Mouse (Mus musculus): Measurements from ENCODE around the gene Rcan2. TPM values are rescaled to one million over a fixed set of nuclear protein-coding genes. Genes with fewer than 3 reads are reported as not detected.

Rcan2 gene
- polyA plus RNA-seq, 1 experiment, result 96.2 TPM

DNA sequence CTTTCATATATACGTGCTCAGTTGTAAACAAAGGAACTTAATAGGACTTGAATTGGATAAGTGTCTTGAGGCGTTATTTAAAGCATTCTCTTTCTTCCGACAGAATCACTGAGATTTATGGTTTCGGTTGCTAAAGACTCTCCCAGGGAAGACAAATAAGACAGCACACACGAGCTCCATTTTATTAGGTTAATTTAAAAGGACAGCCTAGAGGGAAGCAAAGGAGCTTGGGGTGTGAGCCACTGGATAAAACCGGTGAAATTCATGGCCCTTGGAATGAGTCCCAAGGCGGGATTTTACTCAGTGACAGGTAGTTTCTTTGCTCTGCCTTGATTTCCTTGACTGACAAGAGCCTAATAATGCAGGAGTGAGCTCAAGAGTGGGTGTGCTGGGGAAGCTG is 85.1 kb downstream of the Rcan2 start:
- no peak for DNase-seq (ENCODE audit: low read depth)
- no peak for TF ChIP-seq CTCF (IDR thresholded peaks at IDR 0.05; ENCODE audit: borderline replicate concordance, extremely low read depth, insufficient read depth, insufficient read length)
- TF ChIP-seq POLR2A (IDR thresholded peaks at IDR 0.05; ENCODE audit: borderline replicate concordance, extremely low read depth, insufficient read depth, insufficient read length, poor library complexity, severe bottlenecking), result no peak

DNA sequence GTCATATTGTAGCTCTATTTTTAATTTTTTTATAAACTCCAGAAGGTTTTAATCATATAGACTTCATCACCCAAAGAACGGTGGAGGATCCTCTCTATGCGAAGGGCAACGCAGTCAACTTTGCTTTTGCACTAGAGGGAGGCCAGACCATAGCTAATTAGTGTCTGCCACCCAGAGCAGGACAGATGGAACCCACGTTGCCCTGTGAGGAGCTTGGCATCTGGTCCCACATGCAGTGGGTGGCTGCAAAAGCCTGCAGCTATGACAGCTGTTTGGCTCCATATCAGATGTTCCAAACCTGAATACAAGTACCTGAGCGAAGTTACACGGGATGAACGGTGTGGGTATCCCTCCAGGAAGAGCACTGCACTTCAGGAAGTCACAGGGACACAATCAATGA is 86.8 kb downstream of the Rcan2 start:
- no peak for TF ChIP-seq CTCF (IDR thresholded peaks at IDR 0.05; ENCODE audit: borderline replicate concordance, extremely low read depth, insufficient read depth, insufficient read length)
- no peak for TF ChIP-seq POLR2A (IDR thresholded peaks at IDR 0.05; ENCODE audit: borderline replicate concordance, extremely low read depth, insufficient read depth, insufficient read length, poor library complexity, severe bottlenecking)
- peak; percentile 39 for DNase-seq (ENCODE audit: low read depth)

DNA sequence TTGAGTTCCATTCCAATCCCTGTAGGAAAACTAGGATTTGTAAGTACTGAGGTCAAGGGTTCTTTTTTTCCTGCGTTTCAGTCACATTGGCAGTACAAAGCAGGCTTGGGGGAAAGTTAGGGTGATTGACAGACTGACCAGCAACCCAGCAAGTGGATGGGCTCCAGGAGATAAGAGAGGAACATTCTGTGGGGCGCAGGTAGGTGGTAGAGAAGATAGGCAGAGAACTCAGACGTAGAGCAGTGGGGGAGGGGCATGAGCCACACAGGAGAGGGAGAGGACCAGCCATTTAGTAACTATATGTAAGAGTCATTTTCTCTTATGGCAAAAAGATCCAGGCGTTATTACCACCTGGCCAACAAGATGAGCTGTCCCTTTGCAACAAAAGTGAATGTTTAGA is 96.2 kb downstream of the Rcan2 start:
- DNase-seq (ENCODE audit: low read depth), result no peak
- no peak for TF ChIP-seq POLR2A (IDR thresholded peaks at IDR 0.05; ENCODE audit: borderline replicate concordance, extremely low read depth, insufficient read depth, insufficient read length, poor library complexity, severe bottlenecking)
- no peak for TF ChIP-seq CTCF (IDR thresholded peaks at IDR 0.05; ENCODE audit: borderline replicate concordance, extremely low read depth, insufficient read depth, insufficient read length)

DNA sequence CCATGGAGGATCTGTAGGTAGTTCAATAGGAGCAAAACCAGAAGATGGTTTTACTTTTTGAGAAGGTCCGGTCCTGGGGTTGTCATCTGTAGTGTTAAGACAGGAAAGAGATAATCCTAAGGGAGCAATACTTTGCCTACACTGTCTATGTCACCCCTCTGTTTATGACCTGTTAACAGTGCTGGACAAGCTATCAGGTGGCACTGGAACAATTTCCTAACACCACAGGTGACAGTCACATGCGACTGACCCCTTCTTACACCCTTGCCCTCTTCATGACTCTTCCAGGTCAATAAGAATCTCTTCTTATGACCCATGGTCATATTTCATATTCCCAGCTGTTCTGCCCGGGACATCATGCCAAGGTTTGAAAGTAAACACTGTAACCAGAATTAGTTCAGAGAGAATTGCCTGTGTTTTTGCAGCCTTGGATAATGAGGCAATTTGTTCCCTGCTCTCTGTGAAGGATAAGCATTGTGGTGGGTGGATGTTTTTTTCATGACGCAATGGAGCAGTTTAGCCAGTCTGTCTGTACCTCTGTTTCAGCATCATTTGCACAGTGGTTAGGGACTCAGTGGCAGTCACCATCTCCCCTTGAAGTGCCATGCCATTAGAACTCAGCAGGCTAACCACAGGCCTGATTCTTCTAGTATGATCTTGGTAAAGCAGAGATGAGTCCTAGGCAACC is 98.4 kb downstream of the Rcan2 start:
- no peak for TF ChIP-seq CTCF (IDR thresholded peaks at IDR 0.05; ENCODE audit: borderline replicate concordance, extremely low read depth, insufficient read depth, insufficient read length)
- no peak for TF ChIP-seq POLR2A (IDR thresholded peaks at IDR 0.05; ENCODE audit: borderline replicate concordance, extremely low read depth, insufficient read depth, insufficient read length, poor library complexity, severe bottlenecking)
- DNase-seq (ENCODE audit: low read depth), result no peak

DNA sequence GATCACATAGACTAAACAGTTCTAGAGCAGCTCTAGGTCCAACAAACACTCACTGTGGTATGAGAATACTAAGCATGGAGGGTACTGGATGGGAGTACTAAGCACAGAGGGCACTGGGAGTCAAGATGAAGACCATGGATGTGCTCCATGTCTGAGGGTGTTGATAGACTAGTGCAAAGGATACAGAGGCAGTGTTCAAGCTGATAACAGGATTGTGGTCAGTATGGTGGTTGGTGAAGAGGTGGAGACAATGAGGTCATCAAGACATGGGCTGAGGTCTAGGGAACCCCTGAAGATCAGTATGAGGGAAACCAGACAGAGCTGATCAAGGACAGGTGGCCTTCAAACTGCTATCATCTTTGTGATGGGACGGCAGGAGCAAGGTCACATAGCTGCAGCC is 99.0 kb downstream of the Rcan2 start:
- no peak for TF ChIP-seq POLR2A (IDR thresholded peaks at IDR 0.05; ENCODE audit: borderline replicate concordance, extremely low read depth, insufficient read depth, insufficient read length, poor library complexity, severe bottlenecking)
- no peak for TF ChIP-seq CTCF (IDR thresholded peaks at IDR 0.05; ENCODE audit: borderline replicate concordance, extremely low read depth, insufficient read depth, insufficient read length)
- DNase-seq (ENCODE audit: low read depth), result no peak

DNA sequence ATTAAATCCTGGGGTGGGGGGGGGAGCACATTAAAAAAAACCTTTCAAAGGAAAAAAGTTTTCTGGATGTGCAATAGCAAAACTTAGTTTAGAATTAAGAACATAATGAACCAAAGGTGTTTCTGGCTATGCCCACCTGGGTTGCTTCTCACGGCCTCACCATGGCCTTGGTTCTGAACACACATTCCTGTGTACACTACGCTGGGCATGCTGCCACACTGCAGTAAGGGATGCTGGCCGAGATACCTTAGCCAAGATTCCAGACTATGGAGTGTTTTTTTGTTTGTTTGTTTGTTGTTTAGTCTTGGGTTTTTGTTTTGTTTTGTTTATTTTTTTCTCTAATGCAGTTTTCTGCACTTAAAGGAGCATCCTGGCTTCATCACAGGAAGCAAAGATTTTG is 100.3 kb downstream of the Rcan2 start:
- TF ChIP-seq CTCF (IDR thresholded peaks at IDR 0.05; ENCODE audit: borderline replicate concordance, extremely low read depth, insufficient read depth, insufficient read length) (no peak), POLR2A (IDR thresholded peaks at IDR 0.05; ENCODE audit: borderline replicate concordance, extremely low read depth, insufficient read depth, insufficient read length, poor library complexity, severe bottlenecking) (no peak)

DNA sequence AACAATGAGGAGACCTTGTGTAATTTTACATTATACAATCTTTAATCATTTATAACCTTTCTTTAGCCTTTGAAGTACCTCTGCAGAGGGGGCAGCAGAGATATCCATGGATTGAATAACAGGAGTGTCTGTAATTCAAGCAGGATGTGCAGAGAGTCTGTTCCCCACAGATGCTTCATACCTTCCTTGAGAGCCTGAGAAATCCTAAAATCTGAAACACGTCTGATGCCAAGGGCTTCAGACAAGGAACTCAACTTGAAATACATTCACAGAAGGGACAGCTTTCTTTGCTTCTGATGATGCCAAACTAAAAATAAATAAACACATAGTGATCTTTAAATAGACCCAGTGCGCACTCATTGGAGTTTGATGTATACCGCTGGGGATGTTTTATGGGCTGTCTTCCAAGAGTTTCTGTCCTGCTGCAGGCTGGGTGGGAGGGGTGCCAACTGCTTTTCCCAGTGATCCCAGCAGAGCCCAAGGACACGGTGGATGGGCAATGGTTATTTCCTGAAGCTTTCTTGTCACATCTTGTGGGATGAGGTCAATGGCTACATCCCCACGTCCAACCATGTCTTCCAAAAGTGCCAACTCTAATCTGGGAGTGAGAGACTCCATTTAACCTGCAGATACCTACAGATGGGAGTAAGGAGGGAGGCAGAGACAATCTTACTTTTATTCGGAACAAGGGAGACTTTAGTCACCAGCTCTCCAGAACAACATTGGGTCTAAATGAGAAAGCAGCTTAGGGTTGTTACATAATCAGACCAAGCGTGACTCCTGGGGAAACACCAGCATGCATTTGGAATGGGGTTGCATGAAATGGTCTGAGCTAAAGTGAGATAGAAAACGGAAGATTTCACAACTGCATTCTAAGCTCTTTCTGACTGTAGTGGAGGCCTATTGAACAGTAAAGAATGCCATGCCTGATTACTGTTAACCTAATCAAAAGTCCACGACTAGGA is 102.9 kb downstream of the Rcan2 start:
- TF ChIP-seq POLR2A (IDR thresholded peaks at IDR 0.05; ENCODE audit: borderline replicate concordance, extremely low read depth, insufficient read depth, insufficient read length, poor library complexity, severe bottlenecking), result no peak
- no peak for TF ChIP-seq CTCF (IDR thresholded peaks at IDR 0.05; ENCODE audit: borderline replicate concordance, extremely low read depth, insufficient read depth, insufficient read length)
- DNase-seq (ENCODE audit: low read depth), result peak; percentile 35

More for the DNA sequence above, 100.3 kb downstream of the Rcan2 start:
- DNase-seq (ENCODE audit: low read depth), result no peak

DNA sequence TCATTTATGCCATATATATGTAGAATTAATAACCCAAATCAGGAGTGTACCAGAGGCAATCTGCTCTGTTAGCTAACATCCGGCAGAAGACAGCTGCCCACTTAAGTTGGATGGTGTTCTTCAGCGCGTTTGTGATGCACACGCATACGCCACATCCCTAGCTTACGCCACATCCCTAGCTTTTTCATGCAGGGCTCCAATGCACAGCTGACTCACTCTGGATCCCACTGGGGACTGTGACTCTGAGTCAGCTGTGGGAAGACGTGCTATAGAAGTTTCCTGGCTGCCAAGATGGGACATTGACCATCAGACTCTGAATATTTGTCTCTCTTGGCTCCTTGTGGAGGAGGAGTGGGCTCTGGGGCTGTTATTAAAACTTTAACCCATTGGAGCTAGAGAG is 103.7 kb downstream of the Rcan2 start:
- DNase-seq (ENCODE audit: low read depth), result no peak
- no peak for TF ChIP-seq CTCF (IDR thresholded peaks at IDR 0.05; ENCODE audit: borderline replicate concordance, extremely low read depth, insufficient read depth, insufficient read length)

DNA sequence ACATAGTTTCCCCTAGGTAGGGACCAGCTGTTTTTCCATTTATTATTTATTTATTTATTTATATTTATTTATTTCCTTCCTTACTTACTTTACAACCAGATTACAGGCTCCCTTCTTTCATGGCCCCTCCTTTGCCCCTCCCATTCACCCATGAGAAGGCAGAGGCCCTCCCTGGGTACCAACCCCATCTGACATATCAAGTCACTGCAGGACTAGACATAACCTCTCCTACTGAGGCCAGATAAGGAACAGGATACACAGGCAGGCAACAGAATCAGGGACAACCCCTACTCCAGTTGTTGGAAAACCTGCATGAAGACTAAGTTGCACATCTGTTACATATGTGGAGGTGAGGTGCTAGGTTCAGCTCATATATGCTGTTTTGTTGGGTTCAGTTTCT is 105.6 kb downstream of the Rcan2 start:
- DNase-seq (ENCODE audit: low read depth), result no peak
- TF ChIP-seq CTCF (IDR thresholded peaks at IDR 0.05; ENCODE audit: borderline replicate concordance, extremely low read depth, insufficient read depth, insufficient read length) (no peak), POLR2A (IDR thresholded peaks at IDR 0.05; ENCODE audit: borderline replicate concordance, extremely low read depth, insufficient read depth, insufficient read length, poor library complexity, severe bottlenecking) (no peak)

DNA sequence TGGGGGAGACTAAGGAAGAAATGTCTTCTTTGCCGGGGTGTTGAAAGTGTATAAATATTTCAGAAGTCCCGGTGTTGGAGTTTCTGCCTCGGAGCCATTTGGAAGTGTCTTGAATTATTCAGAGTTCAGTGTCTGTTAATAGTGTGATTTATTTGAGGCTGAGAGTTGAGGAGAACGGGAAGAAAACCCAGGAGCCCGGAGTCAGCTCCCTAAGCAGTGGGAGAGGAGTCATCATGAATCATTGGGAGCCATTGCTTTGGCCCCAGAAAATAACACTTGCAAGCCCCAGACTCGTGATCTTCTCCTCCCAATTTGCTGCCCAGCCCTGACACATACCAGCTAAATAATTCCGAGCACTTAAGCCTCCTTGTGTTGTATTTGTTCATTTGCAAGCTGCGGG is 115.0 kb downstream of the Rcan2 start:
- no peak for TF ChIP-seq POLR2A (IDR thresholded peaks at IDR 0.05; ENCODE audit: borderline replicate concordance, extremely low read depth, insufficient read depth, insufficient read length, poor library complexity, severe bottlenecking)
- no peak for TF ChIP-seq CTCF (IDR thresholded peaks at IDR 0.05; ENCODE audit: borderline replicate concordance, extremely low read depth, insufficient read depth, insufficient read length)
- DNase-seq (ENCODE audit: low read depth), result no peak

DNA sequence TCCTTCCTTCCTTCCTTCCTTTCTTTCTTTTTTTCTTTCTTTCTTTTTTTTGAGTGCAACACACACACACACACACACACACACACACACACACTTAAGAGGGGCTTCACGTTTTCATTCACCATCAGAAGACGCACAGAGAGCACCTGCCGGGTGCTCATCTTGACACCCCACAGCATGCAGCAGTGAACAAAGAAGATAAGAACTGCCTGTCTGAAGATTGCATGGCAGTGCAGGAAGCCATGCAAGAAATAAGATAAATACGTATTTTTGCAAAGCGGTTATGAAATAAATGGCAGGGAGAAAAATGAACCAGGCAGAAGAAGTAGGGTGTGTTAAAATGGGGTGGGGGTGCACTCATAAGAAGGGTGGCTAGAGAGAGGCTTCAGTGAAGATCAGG is 116.0 kb downstream of the Rcan2 start:
- no peak for TF ChIP-seq CTCF (IDR thresholded peaks at IDR 0.05; ENCODE audit: borderline replicate concordance, extremely low read depth, insufficient read depth, insufficient read length)
- TF ChIP-seq POLR2A (IDR thresholded peaks at IDR 0.05; ENCODE audit: borderline replicate concordance, extremely low read depth, insufficient read depth, insufficient read length, poor library complexity, severe bottlenecking), result no peak
- peak; percentile 23 for DNase-seq (ENCODE audit: low read depth)
